Mouse (Mus musculus): Measurements from ENCODE around the gene Diaph3. TPM values are rescaled to one million over a fixed set of nuclear protein-coding genes. Genes with fewer than 3 reads are reported as not detected.

The Diaph3 gene
- total and polyA plus RNA-seq, 3 experiments: 16.2 to 36.9 (median 17.5) TPM

GRCm38 (mm10) chr14:86847154-86847810 lies 293.8 kb downstream of the Diaph3 start:
- Histone ChIP-seq H3K36me3 (replicated peaks in 1 of 2; ENCODE audit: control insufficient read depth in 1 of 2, insufficient read depth in 1 of 2, low read length in 1 of 2) (peaks cover 2 to 22% of the 10 kb centered on the region in 2 experiments), H3K4me3 (replicated peaks in 1 of 3; ENCODE audit: low read depth in 2 of 3, low read length in 2 of 3, poor library complexity in 1 of 3) (no peak overlapping the region), H3K4me2 (ENCODE audit: insufficient read depth, low read depth, poor library complexity, severe bottlenecking) (no peak overlapping the region), H3K79me2 (replicated peaks; ENCODE audit: control insufficient read depth, extremely low read depth, insufficient read depth, poor library complexity, severe bottlenecking) (no peaks in the 10 kb centered on the region), H3K27ac (ENCODE audit: insufficient read depth, low read depth) (no peak overlapping the region), H3K9ac (ENCODE audit: insufficient read depth, low read depth) (no peak overlapping the region), H3K4me1 (ENCODE audit: control insufficient read depth in 1 of 2, insufficient read depth in 2 of 2) (peaks cover 0 to 10% of the 10 kb centered on the region in 2 experiments; a peak in 2 of 4 replicates), H3K9me3 (replicated peaks; ENCODE audit: low read length) (no peaks in the 10 kb centered on the region), H3K27me3 (replicated peaks) (no peaks in the 10 kb centered on the region)
- no peak for DNase-seq (ENCODE audit: extremely low read depth)
- dilution Hi-C loops (cut with MboI; ENCODE audit: extremely low pct_ligation_motif_present, extremely low pct_unique_long_range_greater_than_20kb, low sequenced_read_pairs) (no loop called here), in situ Hi-C loops (cut with MboI; ENCODE audit: low pct_ligation_motif_present, low pct_unique_long_range_greater_than_20kb, low sequenced_read_pairs) (no loop called here)
- TF ChIP-seq USF1 (IDR thresholded peaks at IDR 0.05; ENCODE audit: low read depth, low read length) (no peak), MYC (IDR thresholded peaks at IDR 0.05; ENCODE audit: low read depth, low read length) (no peak), ZKSCAN1 (IDR thresholded peaks at IDR 0.05; ENCODE audit: borderline replicate concordance, low read depth, low read length) (no peak)

DNA sequence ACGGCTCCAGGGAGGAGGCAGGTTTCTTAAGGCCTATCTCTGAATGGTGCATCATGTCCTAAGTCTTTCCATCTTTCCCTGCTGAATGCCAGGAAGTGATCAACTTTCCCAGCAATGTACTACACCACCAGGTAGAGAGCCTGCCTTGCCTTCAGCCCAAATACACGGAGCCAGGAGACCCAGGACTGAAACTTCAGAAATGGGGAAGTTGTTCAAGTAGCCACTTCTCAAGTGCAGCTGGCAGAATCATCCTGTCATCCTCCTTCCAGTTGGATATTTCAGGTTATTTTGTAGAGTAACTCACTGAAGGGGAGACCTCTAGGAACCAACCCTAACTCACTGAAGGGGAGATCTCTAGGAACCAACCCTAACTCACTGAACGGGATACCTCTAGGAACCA lies 297.0 kb downstream of the Diaph3 start:
- Histone ChIP-seq H3K9ac (ENCODE audit: insufficient read depth, low read depth) (no peak overlapping the region), H3K79me2 (replicated peaks; ENCODE audit: control insufficient read depth, extremely low read depth, insufficient read depth, poor library complexity, severe bottlenecking) (no peaks in the 10 kb centered on the region), H3K4me2 (ENCODE audit: insufficient read depth, low read depth, poor library complexity, severe bottlenecking) (no peak overlapping the region), H3K36me3 (replicated peaks in 1 of 2; ENCODE audit: control insufficient read depth in 1 of 2, insufficient read depth in 1 of 2, low read length in 1 of 2) (peaks cover 0 to 23% of the 10 kb centered on the region in 2 experiments), H3K27me3 (replicated peaks) (no peaks in the 10 kb centered on the region), H3K4me1 (ENCODE audit: control insufficient read depth in 1 of 2, insufficient read depth in 2 of 2) (peaks cover 0 to 10% of the 10 kb centered on the region in 2 experiments; a peak in 2 of 4 replicates), H3K27ac (ENCODE audit: insufficient read depth, low read depth) (no peak overlapping the region), H3K9me3 (replicated peaks; ENCODE audit: low read length) (no peaks in the 10 kb centered on the region), H3K4me3 (replicated peaks in 1 of 3; ENCODE audit: low read depth in 2 of 3, low read length in 2 of 3, poor library complexity in 1 of 3) (no peak overlapping the region)
- dilution Hi-C loops (cut with MboI; ENCODE audit: extremely low pct_ligation_motif_present, extremely low pct_unique_long_range_greater_than_20kb, low sequenced_read_pairs) (no loop called here), in situ Hi-C loops (cut with MboI; ENCODE audit: low pct_ligation_motif_present, low pct_unique_long_range_greater_than_20kb, low sequenced_read_pairs) (no loop called here)
- DNase-seq (ENCODE audit: extremely low read depth): peak; percentile 27
- TF ChIP-seq MAZ (IDR thresholded peaks at IDR 0.05; ENCODE audit: low read depth, low read length) (no peak), MYC (IDR thresholded peaks at IDR 0.05; ENCODE audit: low read depth, low read length) (no peak), ELF1 (IDR thresholded peaks at IDR 0.05; ENCODE audit: low read depth, low read length) (no peak), RCOR1 (conservative IDR thresholded peaks at IDR 0.05; ENCODE audit: low read depth, low read length) (no peak), ZNF384 (IDR thresholded peaks at IDR 0.05; ENCODE audit: low read depth, low read length) (no peak), TBP (conservative IDR thresholded peaks at IDR 0.05; ENCODE audit: low read depth, low read length) (no peak), EP300 (IDR thresholded peaks at IDR 0.05; ENCODE audit: low read length) (no peak), USF1 (IDR thresholded peaks at IDR 0.05; ENCODE audit: low read depth, low read length) (no peak), USF2 (conservative IDR thresholded peaks at IDR 0.05; ENCODE audit: low read depth, low read length) (no peak), POLR2A (IDR thresholded peaks at IDR 0.05; ENCODE audit: low read depth, low read length) (no peak), BHLHE40 (IDR thresholded peaks at IDR 0.05; ENCODE audit: low read depth, low read length) (no peak)

DNA sequence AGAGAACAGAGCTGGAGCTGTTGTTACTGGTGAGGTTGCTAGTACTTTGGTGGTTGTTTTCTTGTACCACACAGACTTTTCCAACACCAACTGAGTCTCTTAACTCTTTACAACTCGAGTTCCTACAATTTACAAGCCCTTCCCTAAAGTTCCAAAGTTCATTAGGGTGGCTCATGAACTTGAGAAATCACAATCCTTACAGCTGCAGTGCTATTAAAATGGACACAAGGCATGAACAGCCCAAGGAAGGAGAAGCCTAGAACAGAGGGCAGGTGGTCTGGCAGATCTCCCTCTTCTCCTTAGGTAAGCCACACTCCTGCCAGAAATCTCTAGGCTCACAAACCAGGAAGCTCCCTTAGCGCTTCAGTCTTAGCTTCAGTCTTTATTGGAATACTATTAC lies 303.4 kb downstream of the Diaph3 start:
- DNase-seq (ENCODE audit: extremely low read depth): no peak
- in situ Hi-C loops (cut with MboI; ENCODE audit: low pct_ligation_motif_present, low pct_unique_long_range_greater_than_20kb, low sequenced_read_pairs): no loop called here
- H3K79me2 ChIP-seq (replicated peaks; ENCODE audit: control insufficient read depth, extremely low read depth, insufficient read depth, poor library complexity, severe bottlenecking): no peaks in the 10 kb centered on the region
- no peaks in the 10 kb centered on the region for H3K9me3 ChIP-seq (replicated peaks; ENCODE audit: low read length)
- H3K4me2 ChIP-seq (ENCODE audit: insufficient read depth, low read depth, poor library complexity, severe bottlenecking): no peak overlapping the region
- H3K4me1 ChIP-seq (ENCODE audit: control insufficient read depth in 1 of 2, insufficient read depth in 2 of 2): peaks cover 0 to 9% of the 10 kb centered on the region in 2 experiments; a peak in 1 of 4 replicates
- peaks cover 0 to 19% of the 10 kb centered on the region in 2 experiments for H3K36me3 ChIP-seq (replicated peaks in 1 of 2; ENCODE audit: control insufficient read depth in 1 of 2, insufficient read depth in 1 of 2, low read length in 1 of 2)
- H3K9ac ChIP-seq (ENCODE audit: insufficient read depth, low read depth): no peak overlapping the region
- H3K27me3 ChIP-seq (replicated peaks): no peaks in the 10 kb centered on the region
- H3K4me3 ChIP-seq (replicated peaks in 1 of 3; ENCODE audit: low read depth in 2 of 3, low read length in 2 of 3, poor library complexity in 1 of 3): no peak overlapping the region
- no peak overlapping the region for H3K27ac ChIP-seq (ENCODE audit: insufficient read depth, low read depth)
- dilution Hi-C loops (cut with MboI; ENCODE audit: extremely low pct_ligation_motif_present, extremely low pct_unique_long_range_greater_than_20kb, low sequenced_read_pairs): no loop called here
- TF ChIP-seq JUN (IDR thresholded peaks at IDR 0.05; ENCODE audit: insufficient read depth, low read depth, low read length) (no peak), USF2 (conservative IDR thresholded peaks at IDR 0.05; ENCODE audit: low read depth, low read length) (no peak), CHD1 (IDR thresholded peaks at IDR 0.05; ENCODE audit: low read depth, low read length) (no peak), KAT2A (IDR thresholded peaks at IDR 0.05; ENCODE audit: insufficient replicate concordance, low read length) (no peak), IRF4 (IDR thresholded peaks at IDR 0.05; ENCODE audit: low read depth, low read length) (no peak), ZC3H11A (IDR thresholded peaks at IDR 0.05; ENCODE audit: low read depth, low read length) (no peak), POLR2A (IDR thresholded peaks at IDR 0.05; ENCODE audit: low read depth, low read length) (no peak), MAFK (IDR thresholded peaks at IDR 0.05; ENCODE audit: insufficient replicate concordance, low read length) (no peak), MEF2A (IDR thresholded peaks at IDR 0.05; ENCODE audit: borderline replicate concordance, low read depth, low read length) (no peak), EP300 (IDR thresholded peaks at IDR 0.05; ENCODE audit: low read length) (no peak), PAX5 (IDR thresholded peaks at IDR 0.05; ENCODE audit: low read length) (no peak), MYC (IDR thresholded peaks at IDR 0.05; ENCODE audit: low read depth, low read length) (no peak), CTCF (conservative IDR thresholded peaks at IDR 0.05 in 1 of 2, IDR thresholded peaks at IDR 0.05 in 1 of 2; ENCODE audit: low read depth in 2 of 2, low read length in 2 of 2) (no peak), JUND (conservative IDR thresholded peaks at IDR 0.05; ENCODE audit: low read depth, low read length) (no peak), E2F4 (IDR thresholded peaks at IDR 0.05; ENCODE audit: insufficient replicate concordance, low read depth, low read length) (no peak), ZMIZ1 (IDR thresholded peaks at IDR 0.05; ENCODE audit: low read depth, low read length) (no peak), USF1 (IDR thresholded peaks at IDR 0.05; ENCODE audit: low read depth, low read length) (no peak)
